Mouse (Mus musculus): ENCODE results near the gene Arhgef1.

- TF ChIP-seq CTCF (IDR thresholded peaks at IDR 0.05; ENCODE audit: extremely low read depth, insufficient read depth, insufficient read length, insufficient replicate concordance) (no peak), POLR2A (IDR thresholded peaks at IDR 0.05; ENCODE audit: low read depth, low read length) (no peak)
These were observed 67.6 kb downstream of the Arhgef1 start for GRCm38 (mm10) chr7:24970341-24970740.
